Mouse (Mus musculus) liver, adult 2 months (tissue): ENCODE results near the gene Lama4.

Experiments used
- CTCF ChIP-seq: fragments of 200-500 bp; IDR thresholded peaks from 2 replicates; pipeline ENCODE4 v1.5.1; 2011; ENCODE audit warnings: low read depth, low read length, control low read depth
- POLR2A ChIP-seq: fragments of 200-500 bp; IDR thresholded peaks from 2 replicates; pipeline ENCODE4 v1.6.1; 2011; ENCODE audit warnings: low read length, control low read depth; ENCODE audit not compliant: insufficient read depth; ENCODE audit errors: extremely low read depth

DNA sequence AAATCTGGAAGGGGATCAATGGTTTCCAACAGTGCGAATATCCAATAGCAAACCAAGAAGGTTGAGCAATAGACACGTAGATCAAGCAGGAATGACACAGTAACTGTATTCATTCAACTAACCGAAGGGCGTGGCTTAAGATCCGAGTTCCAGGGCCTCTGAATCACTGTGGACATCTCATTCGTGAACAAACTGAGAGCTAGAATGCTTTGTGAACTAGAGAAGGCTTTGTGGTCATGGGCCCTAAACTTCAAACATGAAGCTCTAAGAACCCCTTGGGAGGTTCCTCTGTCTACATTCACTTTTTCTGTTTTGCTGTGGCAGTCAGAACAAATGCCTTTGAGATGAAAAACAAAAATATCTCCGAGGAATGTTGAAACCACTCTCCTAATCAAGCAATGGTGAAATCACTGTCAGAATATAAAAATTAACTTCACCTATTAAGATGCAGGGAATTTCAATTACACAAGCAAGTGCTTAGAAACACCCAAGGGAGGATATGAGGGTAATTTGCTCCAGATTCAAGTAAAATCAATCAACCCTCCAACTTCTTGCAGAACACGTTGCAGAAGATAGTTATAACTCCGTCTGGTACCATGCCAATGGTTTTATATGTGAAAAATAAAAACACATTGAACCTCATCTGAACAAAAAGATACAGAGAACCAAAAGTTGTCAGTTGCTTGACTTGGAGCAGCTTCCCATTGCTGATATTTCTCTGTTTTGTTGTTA lies 29.6 kb downstream of the Lama4 start:
- TF ChIP-seq CTCF (no peak), POLR2A (no peak)
